Mouse (Mus musculus): ENCODE results near the gene Gast.

Gene Gast

DNA sequence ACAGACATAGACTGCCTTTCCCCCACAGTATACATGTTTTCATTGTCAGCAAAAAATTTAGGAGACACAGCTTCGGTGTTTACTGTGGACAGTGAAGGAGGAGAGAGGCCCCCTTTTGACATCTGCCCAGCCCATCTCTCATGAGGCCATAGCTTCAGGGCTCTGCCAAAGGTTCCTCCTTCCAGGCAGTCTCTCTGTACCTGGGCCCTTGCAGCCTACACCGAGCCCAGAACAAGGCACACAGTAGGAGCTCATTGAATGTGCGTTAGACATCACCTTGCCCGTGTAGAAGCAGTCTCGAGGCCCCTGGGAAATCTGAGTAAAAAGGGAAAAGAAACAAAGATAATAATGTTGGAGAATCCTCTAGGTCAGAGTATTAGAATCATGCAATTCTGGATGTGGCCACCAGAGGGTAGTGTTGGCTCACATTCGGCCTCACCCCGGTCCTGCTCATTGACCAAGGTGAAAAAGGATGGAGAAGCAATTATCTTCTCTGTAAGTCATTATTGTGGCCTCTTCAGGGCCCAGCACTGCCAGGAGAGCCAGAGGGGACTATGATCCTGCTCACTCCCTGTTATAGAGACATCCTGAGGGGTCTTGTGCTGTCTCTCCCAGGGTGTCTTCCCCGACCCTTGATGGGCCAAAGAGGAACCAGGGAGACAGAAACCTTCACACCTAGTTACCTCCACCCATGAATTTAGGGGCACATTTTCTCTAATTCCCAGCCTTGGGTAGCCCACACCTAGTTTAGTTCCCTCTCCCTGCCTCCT is 28.2 kb downstream of the Gast start:
- DNase-seq (ENCODE audit: low read depth) = peak; percentile 84

DNA sequence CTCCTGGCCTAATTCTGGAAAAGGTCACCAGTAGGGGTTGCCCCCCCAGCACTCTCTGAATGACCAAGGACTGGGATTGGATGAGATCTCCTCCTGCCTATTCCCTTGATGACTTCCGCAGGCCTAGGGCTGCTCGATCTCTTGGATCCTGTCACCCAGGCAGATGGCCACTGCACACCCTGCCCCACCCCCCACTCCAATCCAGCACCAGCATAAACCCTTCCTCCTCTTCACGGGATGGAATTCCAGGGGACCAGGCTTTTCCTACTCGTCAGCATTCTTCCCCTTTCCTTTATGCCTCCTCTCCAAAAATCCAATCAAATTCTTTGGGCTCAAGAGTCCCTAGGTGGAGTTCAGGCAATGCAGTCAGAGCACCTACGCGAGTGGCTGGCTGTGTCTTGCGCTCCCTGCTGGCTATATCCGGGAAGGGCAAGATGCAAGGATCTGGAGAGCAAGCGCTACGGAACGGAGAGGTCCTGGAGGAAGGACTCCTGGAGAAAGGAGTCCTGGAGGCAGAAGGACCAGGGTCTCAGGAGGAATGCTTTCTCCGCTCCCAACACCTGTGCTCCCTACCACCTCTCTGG is 28.9 kb downstream of the Gast start:
- peak; percentile 75 for DNase-seq (ENCODE audit: low read depth)

DNA sequence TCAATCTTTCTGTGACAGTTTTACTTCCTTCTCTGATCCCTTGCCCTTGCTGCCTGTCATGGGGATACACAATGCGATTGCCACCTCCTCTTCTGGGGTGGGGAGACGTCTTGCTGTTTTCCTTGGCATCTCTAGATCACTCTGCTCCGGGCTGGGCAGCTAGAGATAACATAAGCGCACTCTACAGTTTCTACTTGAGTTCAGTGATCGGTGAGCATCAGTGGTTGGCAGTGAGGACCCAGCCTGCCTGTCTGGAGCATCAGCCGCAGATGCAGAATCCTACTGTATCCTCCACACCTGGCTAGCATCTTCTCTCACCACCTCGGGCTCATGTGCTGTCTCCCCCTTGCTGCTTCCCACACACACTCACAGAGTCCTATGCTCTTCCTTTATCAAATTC is 34.9 kb downstream of the Gast start:
- DNase-seq (ENCODE audit: low read depth) = no peak

DNA sequence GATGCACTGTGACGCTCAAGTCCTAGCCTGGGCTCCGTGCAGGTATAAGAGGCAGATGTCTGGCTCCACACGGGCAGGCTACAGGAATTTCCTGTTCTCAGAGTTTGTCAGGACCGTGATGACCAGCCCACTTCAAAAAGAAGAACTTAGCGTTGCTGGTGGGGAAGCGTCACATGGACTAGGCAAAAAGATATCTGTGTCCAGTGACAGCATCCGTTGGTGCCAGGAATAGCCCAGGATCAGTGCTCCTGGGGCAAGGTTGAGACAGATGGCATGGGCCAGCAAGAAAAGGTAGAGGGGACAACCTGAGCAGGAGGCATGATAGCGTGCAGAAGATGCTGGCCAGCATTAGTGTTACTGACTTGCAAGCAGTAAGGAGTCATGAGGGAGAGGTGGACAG is 35.6 kb downstream of the Gast start:
- no peak for DNase-seq (ENCODE audit: low read depth)

DNA sequence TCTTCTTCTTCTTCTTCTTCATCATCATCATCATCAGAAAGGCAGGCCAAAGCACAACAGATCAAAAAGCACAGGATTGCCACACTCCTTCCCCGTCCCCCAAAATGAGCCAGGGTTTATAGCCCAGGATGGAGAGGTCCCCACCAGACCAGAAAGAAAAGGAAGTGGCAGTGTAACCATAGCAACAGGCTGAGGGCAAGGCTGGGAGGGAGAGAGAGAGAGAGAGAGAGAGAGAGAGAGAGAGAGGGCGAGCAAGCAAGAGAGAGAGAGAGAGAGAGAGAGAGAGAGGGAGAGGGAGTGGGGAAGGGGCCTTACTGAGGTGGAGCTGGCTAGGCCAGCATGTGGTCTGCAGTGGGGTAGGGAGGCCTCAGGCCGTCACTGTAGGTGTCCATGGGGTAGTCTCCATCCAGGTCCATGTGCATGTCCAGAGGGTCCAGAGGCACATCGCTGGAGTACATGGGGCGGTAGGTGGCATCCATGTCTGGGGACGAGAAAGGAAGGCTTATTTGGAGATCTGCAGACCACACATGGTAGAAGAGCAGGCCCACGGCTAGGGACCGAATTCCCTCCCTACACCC is 37.9 kb downstream of the Gast start:
- no peak for DNase-seq (ENCODE audit: low read depth)

DNA sequence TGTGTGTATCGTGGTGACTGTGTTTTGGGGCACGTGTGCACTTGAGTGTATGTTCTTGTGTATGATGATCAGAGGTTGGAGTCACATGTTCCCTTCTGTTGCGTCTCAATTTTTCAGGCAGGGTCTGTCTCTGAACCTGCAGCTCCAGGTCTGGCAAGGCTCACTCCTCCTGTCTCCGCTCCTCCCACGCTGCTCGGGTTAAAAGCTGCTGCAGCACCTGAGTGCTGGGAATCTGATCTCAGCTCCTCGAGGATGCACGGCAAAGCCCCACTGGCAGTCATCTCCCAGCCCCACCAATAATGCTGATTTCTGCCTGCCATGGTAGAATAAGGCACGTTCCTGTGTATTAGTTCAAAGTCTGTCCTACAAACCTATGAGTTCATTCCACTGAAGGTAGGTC is 40.9 kb downstream of the Gast start:
- no peak for DNase-seq (ENCODE audit: low read depth)

DNA sequence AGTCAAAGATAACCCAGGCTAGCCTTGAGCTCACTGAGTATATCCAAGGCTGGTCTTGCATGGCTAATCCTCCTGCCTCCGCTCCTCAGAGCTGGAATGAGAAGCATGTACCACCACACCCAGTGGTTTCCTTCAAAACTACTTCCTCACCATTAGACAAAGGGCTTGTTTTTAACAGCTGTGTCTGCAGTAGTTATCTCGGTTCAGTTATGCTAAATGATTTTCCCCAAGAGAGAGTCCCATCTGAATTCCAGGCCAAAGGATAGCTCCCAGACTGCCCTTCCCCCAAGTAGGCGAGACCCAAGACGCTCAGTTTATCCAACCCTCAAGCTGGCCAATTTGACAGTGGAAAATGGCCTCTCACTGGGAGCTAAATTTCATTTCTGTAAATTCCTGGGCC is 41.8 kb downstream of the Gast start:
- DNase-seq (ENCODE audit: low read depth) = no peak

DNA sequence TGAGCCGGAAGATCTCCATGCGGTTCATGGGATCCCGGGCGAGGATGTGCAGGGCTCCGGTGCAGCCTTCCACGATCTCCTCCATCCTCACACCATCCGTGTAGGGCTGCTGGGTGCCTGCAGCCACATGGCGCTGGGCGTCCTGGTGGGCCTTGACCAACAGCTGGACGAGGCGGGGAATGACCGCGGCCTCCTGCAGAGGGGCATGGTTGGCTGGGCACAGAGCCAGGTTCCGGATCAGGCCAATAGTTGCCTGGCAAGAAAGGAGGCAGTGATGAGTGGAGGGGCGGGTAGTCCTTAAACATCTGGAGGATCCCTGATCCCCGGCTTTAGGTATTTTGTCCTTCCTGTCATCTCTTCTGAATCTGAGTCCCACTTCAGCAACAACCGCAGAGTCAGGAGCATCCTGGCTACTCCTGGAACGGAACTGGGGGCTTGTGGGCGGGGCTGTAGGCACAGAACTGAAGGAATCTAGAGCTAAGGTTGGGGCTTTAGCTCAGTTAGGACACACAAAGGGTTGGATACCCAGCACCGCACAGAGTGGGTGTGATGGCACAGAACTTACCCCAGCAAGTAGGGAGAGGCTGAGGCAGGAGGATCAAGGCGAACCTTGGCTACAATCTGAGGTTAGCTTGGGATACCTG is 42.7 kb downstream of the Gast start:
- no peak for DNase-seq (ENCODE audit: low read depth)

DNA sequence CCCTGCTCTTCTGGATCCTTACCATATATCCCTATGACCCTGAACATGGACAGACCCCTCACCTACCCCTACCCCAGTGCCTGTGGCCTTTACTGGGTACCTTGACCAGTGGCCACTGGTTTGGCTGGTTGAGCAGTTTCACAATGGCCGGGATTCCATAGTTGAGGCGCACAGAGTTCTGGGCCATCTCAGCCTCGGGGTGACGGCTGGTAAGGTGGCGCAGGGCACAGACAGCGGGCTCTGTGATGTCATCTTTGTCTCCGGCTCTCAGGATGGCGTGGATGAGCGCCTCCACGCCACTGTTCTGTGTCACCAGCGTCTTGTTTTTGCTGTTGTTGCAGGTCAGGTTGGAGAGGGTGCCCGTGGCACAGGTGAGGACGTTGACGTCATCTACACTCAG is 43.8 kb downstream of the Gast start:
- DNase-seq (ENCODE audit: low read depth) = no peak

DNA sequence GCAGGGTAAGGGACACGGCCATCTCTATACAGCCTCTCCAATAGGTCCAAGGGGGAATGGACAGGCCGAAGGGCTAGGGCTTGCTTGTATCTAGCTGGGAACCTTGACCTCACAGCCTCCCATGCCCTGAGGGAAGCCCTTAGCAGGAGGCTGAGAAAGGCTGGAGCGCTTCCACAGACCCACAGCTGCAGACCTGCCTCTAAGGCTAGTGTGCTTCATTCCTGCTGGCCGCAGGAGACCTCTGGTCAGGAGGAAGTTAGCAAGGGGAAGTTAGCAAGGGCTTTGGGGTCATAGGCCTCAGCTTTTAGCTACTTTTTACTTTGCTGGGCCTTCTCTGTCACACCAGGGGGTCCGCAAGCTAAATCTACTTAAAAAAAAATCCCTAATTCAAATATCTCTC is 44.2 kb downstream of the Gast start:
- no peak for DNase-seq (ENCODE audit: low read depth)

DNA sequence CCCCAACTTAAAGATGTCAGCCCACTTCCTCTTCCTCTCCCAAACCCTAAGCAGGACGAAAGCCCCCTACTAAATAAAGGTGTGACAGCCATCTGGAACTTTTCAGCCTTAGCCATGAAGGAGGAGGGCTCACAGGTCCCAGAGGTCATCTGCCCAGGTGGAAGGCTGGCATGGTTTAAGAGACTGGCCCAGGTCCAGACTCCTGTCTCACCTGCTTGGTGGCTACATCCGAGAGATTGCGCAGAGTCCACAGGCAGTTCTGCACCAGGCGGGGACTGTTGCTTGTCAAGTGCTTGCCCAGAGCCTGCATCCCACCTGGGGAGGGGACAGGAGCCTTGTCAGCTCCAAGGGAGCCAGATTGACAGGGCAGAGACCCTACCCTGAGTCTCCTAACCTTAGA is 45.1 kb downstream of the Gast start:
- DNase-seq (ENCODE audit: low read depth) = no peak

DNA sequence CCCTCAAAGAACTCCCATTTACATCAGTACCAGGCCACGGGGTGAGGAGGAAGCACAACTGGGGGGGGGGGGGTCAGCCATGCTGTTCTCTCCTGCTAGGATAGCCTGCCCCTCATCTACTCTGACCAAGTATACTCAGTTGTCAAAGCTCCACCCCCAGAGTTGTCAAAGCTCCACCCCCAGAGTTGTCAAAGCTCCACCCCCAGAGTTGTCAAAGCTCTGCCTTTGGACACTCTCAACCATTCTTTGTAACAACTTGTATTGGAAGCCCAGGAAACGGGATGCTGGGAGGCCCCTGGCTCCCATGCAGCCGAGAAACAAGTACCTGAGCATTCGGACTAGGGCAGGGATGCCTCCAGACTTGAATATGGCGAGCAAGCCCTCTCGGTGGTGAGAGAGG is 48.5 kb downstream of the Gast start:
- DNase-seq (ENCODE audit: low read depth) = no peak

DNA sequence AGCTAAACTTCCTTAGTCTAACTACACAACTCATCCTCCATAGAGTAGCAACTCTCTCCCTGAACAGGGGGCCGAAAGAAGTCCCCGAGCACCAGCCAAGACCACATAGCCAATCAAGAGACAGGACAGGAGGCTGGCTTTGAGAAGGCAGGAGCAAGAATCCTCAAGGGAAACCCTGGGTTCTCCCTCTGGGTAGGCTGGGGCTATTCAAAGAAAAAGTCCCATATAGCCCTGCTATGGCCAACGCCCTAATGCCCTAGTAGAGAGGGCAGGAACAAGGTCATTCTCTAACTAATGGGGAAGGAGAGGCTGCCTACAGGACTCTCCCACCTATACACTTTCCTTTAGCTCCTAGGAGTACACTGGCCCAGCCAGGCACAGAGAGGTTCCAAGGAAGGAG is 50.8 kb downstream of the Gast start:
- DNase-seq (ENCODE audit: low read depth) = no peak

DNA sequence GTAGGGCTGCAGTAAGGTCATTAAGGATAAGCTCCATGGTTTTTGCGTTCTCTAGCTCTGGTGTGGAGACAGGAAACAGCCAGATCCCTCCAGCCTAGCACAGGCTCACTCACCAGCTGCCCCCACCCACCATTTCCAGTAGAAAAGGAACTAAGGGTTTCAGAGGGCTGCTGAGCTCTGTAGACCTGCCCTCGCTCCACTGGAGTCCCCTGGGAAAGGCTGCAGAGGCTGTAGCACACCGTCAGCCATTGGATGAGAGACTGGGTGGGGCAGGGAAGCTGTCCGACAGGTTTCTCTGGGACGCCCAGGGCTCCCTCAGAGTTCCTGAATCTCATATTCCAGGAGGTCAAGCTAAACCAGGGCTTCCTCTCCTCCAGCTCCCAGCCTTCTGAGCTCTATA is 52.4 kb downstream of the Gast start:
- DNase-seq (ENCODE audit: low read depth) = no peak
